ENCODE assay signal across 36 mouse cellular contexts in genomic region chr6:64754515-64754914, GRCm38 (mm10). TPM values are rescaled to one million over a fixed set of nuclear protein-coding genes. Genes with fewer than 3 reads are reported as not detected.
"Had no signal": no experiment of that assay in that cellular context is flagged by ENCODE, and none has a peak within 500 bp of the region (broad histone marks: within the 10 kb centered on the region; RNA-seq: fewer than 3 reads in every experiment).

No protein-coding gene starts in this region.

- H3K27me3 ChIP-seq: heart, embryonic 13.5 days; heart, embryonic 15.5 days; hindbrain, embryonic 13.5 days; hindbrain, embryonic 15.5 days; kidney, embryonic 15.5 days; limb, embryonic 13.5 days; limb, embryonic 15.5 days; liver, embryonic 12.5 days had no signal

- H3K9me3 ChIP-seq: heart, embryonic 13.5 days; heart, embryonic 15.5 days; hindbrain, embryonic 13.5 days; hindbrain, embryonic 15.5 days; kidney, embryonic 15.5 days; limb, embryonic 13.5 days; limb, embryonic 15.5 days; liver, embryonic 12.5 days had no signal

- H3K4me2 ChIP-seq: heart, embryonic 11.5 days; heart, embryonic 13.5 days; heart, embryonic 15.5 days; hindbrain, embryonic 13.5 days; hindbrain, embryonic 15.5 days; kidney, embryonic 15.5 days; limb, embryonic 13.5 days; limb, embryonic 15.5 days; liver, embryonic 12.5 days had no signal

- H3K9ac ChIP-seq: heart, embryonic 13.5 days; heart, embryonic 15.5 days; hindbrain, embryonic 13.5 days; hindbrain, embryonic 15.5 days; kidney, embryonic 15.5 days; limb, embryonic 13.5 days; limb, embryonic 15.5 days; liver, embryonic 12.5 days; liver, embryonic 14.5 days had no signal

- DNase-seq: gastrocnemius, postnatal 25 days; heart, adult 11 months; heart, adult 2 months; heart, postnatal 14 days; heart, postnatal 36 days; kidney, adult 11 months; kidney, adult 2 months; kidney, adult 9 months; kidney, postnatal 14 days; kidney, postnatal 36 days; layer of hippocampus, adult 9-11 months; left cerebral cortex, postnatal 4 days had no signal

- H3K4me3 ChIP-seq: heart, adult 2 months; heart, embryonic 13.5 days; heart, embryonic 15.5 days; hindbrain, embryonic 13.5 days; hindbrain, embryonic 15.5 days; kidney, embryonic 15.5 days; left cerebral cortex, adult 2 months; limb, embryonic 13.5 days; limb, embryonic 15.5 days; liver, embryonic 12.5 days had no signal

- ATAC-seq: hindbrain, postnatal 0 days; liver, embryonic 12.5 days had no signal

- H3K4me1 ChIP-seq: heart, embryonic 13.5 days; heart, embryonic 15.5 days; hindbrain, embryonic 13.5 days; hindbrain, embryonic 15.5 days; kidney, embryonic 15.5 days; limb, embryonic 13.5 days; limb, embryonic 15.5 days; liver, embryonic 12.5 days had no signal

- H3K36me3 ChIP-seq: heart, embryonic 13.5 days; heart, embryonic 15.5 days; hindbrain, embryonic 13.5 days; hindbrain, embryonic 15.5 days; kidney, embryonic 15.5 days; limb, embryonic 13.5 days; limb, embryonic 15.5 days; liver, embryonic 12.5 days had no signal

- H3K27ac ChIP-seq: heart, adult 2 months; heart, embryonic 13.5 days; heart, embryonic 15.5 days; hindbrain, embryonic 13.5 days; hindbrain, embryonic 15.5 days; hindbrain, postnatal 0 days; kidney, embryonic 15.5 days; kidney, postnatal 0 days; left cerebral cortex, adult 2 months; limb, embryonic 13.5 days; limb, embryonic 15.5 days; liver, embryonic 12.5 days; liver, embryonic 14.5 days had no signal

RNA-seq across cellular contexts. Expression of gene Atoh1, which starts 25.6 kb away (rescaled TPM):
- total RNA-seq: gastrocnemius, adult 18-20 months; gastrocnemius, adult 8-10 months; gastrocnemius, postnatal 25 days; heart, adult 2 months; heart, postnatal 14 days; heart, postnatal 36 days; hematopoietic stem cell, adult 5-6 weeks; layer of hippocampus, adult 18-20 months; layer of hippocampus, adult 8-10 months; layer of hippocampus, postnatal 14 days; left cerebral cortex, adult 2 months; left cerebral cortex, postnatal 14 days; left cerebral cortex, postnatal 4 days; liver, adult 2 months had no signal
- polyA plus RNA-seq: heart, adult 2 months; heart, embryonic 11.5 days; heart, embryonic 13.5 days; heart, embryonic 15.5 days; heart, postnatal 0 days; kidney, adult 2 months; kidney, embryonic 15.5 days; limb, embryonic 11.5 days; liver, adult 2 months; liver, embryonic 12.5 days; liver, embryonic 14.5 days; liver, embryonic 16.5 days had no signal
